Mouse (Mus musculus) hindbrain, embryonic 16.5 days (tissue): Measurements from ENCODE around the gene Nf1. TPM values are rescaled to one million over a fixed set of nuclear protein-coding genes. Genes with fewer than 3 reads are reported as not detected.
"Not testable (repeated sequence)": the region's sequence is repeated elsewhere in the genome, so short reads cannot be mapped to it uniquely, and the experiment has no call there.

Experiments used
- ATAC-seq: fragments of 200-750 bp; cut with Nextera tagmentation; 2 replicates; pipeline ENCODE4 v1.8.0; 2017; ENCODE audit warnings: moderate TSS enrichment, moderate library complexity
- H3K27ac ChIP-seq: fragments of 300-500 bp; sonication (generic); 2 replicates; pipeline ENCODE4 v1.5.1; 2014; ENCODE audit warnings: low read depth, mild to moderate bottlenecking, control low read depth, low read length, moderate library complexity
- H3K27me3 ChIP-seq: fragments of 300-500 bp; sonication (generic); replicated peaks from 2 replicates; pipeline ENCODE4 v1.6.1; 2014; ENCODE audit warnings: low read length; ENCODE audit not compliant: control insufficient read depth, insufficient read depth
- H3K36me3 ChIP-seq: fragments of 300-500 bp; sonication (generic); 2 replicates; pipeline ENCODE4 v1.6.1; 2014; ENCODE audit warnings: mild to moderate bottlenecking, low read length, moderate library complexity, mixed read lengths; ENCODE audit not compliant: control insufficient read depth, insufficient read depth
- H3K4me1 ChIP-seq: fragments of 300-500 bp; sonication (generic); 2 replicates; pipeline ENCODE4 v1.6.1; 2014; ENCODE audit warnings: low read depth, low read length; ENCODE audit not compliant: control insufficient read depth, insufficient read depth
- H3K4me2 ChIP-seq: fragments of 300-500 bp; sonication (generic); 2 replicates; pipeline ENCODE4 v1.6.1; 2014; ENCODE audit warnings: mild to moderate bottlenecking, low read length, control low read depth, moderate library complexity
- H3K4me3 ChIP-seq: fragments of 300-500 bp; sonication (generic); 2 replicates; pipeline ENCODE4 v1.5.1; 2014; ENCODE audit warnings: mild to moderate bottlenecking, low read length, control low read depth, moderate library complexity
- H3K9ac ChIP-seq: fragments of 300-500 bp; sonication (generic); 2 replicates; pipeline ENCODE4 v1.6.1; 2014; ENCODE audit warnings: low read depth, mild to moderate bottlenecking, control low read depth, low read length, moderate library complexity
- H3K9me3 ChIP-seq: fragments of 300-500 bp; sonication (generic); 2 replicates; pipeline ENCODE4 v1.6.1; 2014; ENCODE audit warnings: mild to moderate bottlenecking, low read length, moderate library complexity; ENCODE audit not compliant: control insufficient read depth
- WGBS: fragments of 180-500 bp; shearing (Covaris S2); extraction: QIAGEN DNeasy Blood & Tissue Kit; methylation state at CpG from one replicate; pipeline ENCODE4 v1.1.7; 2014; 5-methylcytosine and 5-hydroxymethylcytosine counted together
- polyA plus RNA-seq: library from polyadenylated mRNA; unstranded; fragments of >200 nt; fragmentation: Nextera tagmentation; extraction: Ambion mirVana; gene quantifications from 2 replicates; pipeline ENCODE4 v1.2.1, GENCODE M21; 2015

Gene Nf1
- polyA plus RNA-seq, 1 experiment from 2014 or later: 5.1 TPM

DNA sequence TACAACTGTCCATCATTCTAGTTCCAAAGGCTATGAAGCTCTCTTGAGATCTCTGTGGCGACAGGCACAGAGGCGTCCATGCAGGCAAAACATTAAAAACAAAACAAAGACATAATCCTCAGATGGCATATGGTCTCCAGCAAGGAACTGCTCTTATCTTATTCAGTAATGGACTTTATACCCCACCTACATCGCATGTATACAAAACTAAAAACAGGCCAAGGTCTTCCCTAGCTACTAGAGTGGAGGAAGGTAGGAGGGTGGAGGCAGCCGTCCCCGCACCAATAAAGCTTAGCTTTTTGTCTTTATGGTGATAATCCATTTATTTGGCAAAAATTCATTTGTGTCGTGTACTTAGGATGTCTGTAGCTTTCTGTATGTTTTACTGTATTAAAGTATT is 36.4 kb upstream of the Nf1 start:
- WGBS: 86% methylated on average over 6 of the region's 6 CpGs
- no peak overlapping the region for H3K27ac ChIP-seq
- ATAC-seq: no peak

DNA sequence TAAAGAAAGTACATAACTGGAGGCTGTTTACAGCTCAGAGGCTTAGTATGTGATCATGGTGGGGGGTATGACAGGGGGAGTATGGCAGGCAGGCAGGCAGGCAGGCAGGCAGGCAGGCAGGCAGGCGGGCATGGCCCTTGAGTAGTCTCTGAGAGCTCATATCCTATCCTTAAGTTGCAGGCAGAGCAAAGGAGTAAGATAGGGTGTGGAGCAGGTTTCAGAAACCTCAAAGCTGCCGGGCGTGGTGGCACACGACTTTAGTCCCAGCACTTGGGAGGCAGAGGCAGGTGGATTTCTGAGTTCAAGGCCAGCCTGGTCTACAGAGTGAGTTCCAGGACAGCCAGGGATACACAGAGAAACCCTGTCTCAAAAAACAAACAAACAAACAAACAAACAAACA is 35.2 kb upstream of the Nf1 start:
- H3K9ac ChIP-seq, H3K4me1 ChIP-seq, H3K36me3 ChIP-seq, H3K27ac ChIP-seq, ATAC-seq, H3K9me3 ChIP-seq, H3K4me3 ChIP-seq, H3K4me2 ChIP-seq, H3K27me3 ChIP-seq: not testable (repeated sequence)
- 92% methylated on average over 4 of the region's 4 CpGs for WGBS

More for the DNA sequence above, 36.4 kb upstream of the Nf1 start:
- Histone ChIP-seq H3K9ac (no peak overlapping the region), H3K4me2 (no peak overlapping the region), H3K27me3 (no peaks in the 10 kb centered on the region), H3K4me1 (no peaks in the 10 kb centered on the region; the same call in 1 of the 2 replicates), H3K9me3 (no peaks in the 10 kb centered on the region), H3K4me3 (no peak overlapping the region), H3K36me3 (no peaks in the 10 kb centered on the region)

DNA sequence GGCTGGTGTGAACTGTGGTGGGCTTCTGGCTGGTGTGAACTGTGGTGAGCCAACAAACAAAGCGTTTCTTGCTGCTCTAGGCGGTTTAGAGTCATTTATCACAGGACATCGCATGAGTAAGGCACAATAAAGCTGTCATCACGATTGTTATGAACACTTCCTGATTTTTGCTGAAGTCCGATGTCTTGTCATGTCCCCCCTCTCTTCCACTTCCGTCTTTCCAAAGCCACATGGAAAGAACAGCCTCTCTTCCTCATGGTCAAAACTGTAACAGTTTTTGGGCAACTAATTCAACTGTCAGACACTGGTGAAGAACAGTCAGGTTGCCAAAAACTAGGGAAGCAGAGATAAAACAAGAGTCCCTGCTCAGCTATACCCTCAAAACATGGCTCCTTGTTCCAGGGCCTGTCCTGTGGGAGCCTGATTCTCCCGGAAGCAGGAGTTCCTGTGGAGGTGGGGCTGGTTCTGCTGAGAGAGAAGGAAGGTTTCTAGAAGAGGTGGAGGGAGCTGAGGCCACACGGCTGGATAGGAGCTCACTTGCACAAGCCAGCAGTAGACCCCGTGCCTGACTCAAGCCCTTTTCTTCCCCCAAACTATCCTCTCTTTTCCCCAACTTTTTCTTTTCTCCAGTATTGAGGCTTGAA is 33.7 kb upstream of the Nf1 start:
- Histone ChIP-seq H3K9me3 (no peaks in the 10 kb centered on the region), H3K27ac (peak overlapping the region; percentile 49; the same call in 1 of the 2 replicates), H3K36me3 (no peaks in the 10 kb centered on the region), H3K4me2 (no peak overlapping the region), H3K27me3 (no peaks in the 10 kb centered on the region), H3K9ac (no peak overlapping the region), H3K4me3 (no peak overlapping the region), H3K4me1 (no peaks in the 10 kb centered on the region; the same call in 1 of the 2 replicates)
- ATAC-seq: no peak
- WGBS: 74% methylated on average over 9 of the region's 9 CpGs

DNA sequence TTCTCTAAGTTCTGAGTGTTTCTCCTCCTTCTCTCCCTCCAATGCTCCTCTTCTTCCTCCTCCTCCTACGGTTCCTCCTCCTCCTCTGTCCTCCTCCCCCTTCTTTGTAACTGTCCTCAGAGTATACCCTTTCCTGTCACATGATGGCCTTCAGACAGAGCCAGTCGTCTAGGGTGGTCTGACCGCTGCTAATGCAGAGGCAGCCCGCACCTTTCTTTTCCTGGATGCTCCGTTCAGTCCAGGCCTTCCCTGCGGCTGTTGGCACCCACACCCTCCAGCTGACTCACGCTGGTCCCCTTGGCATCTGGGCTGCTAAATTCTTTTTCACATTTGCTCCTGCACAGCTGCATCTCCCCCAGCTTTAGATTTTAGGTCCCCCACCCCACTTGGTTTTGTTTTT is 33.0 kb upstream of the Nf1 start:
- no peak overlapping the region for H3K4me2 ChIP-seq
- H3K27me3 ChIP-seq: no peaks in the 10 kb centered on the region
- H3K36me3 ChIP-seq: no peaks in the 10 kb centered on the region
- peak overlapping the region; percentile 49; the same call in 1 of the 2 replicates for H3K27ac ChIP-seq
- H3K9ac ChIP-seq: no peak overlapping the region
- no peak for ATAC-seq
- WGBS: 27% methylated on average over 7 of the region's 7 CpGs
- no peaks in the 10 kb centered on the region for H3K9me3 ChIP-seq
- H3K4me3 ChIP-seq: no peak overlapping the region
- no peaks in the 10 kb centered on the region; the same call in 1 of the 2 replicates for H3K4me1 ChIP-seq

DNA sequence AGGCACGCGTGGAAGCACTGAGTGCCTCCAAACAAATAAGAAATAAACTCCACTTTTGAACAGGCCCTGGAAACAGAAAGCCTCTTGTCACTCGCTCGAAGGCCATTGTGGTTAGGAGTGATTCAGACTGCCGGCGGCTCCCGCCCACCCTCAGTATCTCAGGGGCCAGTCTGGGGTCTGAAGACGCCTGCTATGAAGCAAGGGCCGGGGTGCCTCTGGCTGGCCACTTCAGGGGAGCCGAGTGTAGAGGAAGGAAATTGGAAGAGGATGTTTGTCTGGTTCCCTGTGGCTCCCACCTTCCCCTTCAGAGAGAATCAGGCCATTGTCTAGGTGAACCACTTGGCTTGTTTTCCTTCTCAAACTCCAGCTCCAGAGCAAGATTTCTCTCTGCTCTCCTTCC is 32.5 kb upstream of the Nf1 start:
- Histone ChIP-seq H3K4me1 (no peaks in the 10 kb centered on the region; the same call in 1 of the 2 replicates), H3K9me3 (no peaks in the 10 kb centered on the region), H3K4me2 (0 out of 2 replicates have a peak overlapping the region, but pooled peaks have one; percentile 5), H3K4me3 (no peak overlapping the region), H3K36me3 (no peaks in the 10 kb centered on the region), H3K27ac (peak overlapping the region; percentile 49; the same call in 1 of the 2 replicates), H3K9ac (no peak overlapping the region), H3K27me3 (no peaks in the 10 kb centered on the region)
- no peak for ATAC-seq
- 9% methylated on average over 10 of the region's 10 CpGs for WGBS

DNA sequence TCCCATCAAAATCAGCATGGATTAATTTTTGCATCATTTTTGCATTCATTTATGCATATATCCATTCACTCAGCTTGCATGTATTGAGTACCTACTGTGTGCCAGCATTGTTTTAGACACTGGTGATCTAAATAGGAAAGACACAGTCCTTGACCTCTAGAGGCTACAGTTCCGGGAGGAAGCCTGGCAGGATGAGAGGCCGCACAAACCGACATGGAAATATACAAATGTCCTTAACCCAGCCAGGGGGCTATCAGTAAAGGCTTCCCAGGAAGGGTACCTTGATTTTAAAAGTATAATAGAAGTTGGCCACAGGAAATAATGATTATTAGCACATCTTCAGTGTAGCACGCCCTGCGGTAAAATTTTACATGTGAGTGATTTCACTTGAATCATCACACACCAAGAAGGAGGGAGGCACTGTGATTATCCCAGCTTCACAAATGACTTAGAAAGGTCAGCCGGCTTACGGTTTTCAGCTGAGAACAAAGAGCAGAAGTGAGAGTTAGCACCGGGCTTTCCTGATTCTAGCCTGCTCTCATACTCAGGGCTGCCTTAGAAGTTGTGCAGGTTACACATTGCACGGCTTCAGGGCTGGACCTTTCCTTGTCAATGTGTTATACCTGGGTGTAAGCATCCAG is 31.8 kb upstream of the Nf1 start:
- no peak overlapping the region for H3K4me2 ChIP-seq
- no peak overlapping the region for H3K4me3 ChIP-seq
- 41% methylated on average over 9 of the region's 9 CpGs for WGBS
- H3K9ac ChIP-seq: no peak overlapping the region
- ATAC-seq: no peak
- H3K36me3 ChIP-seq: no peaks in the 10 kb centered on the region
- no peaks in the 10 kb centered on the region for H3K27me3 ChIP-seq
- no peaks in the 10 kb centered on the region for H3K9me3 ChIP-seq
- no peaks in the 10 kb centered on the region; the same call in 1 of the 2 replicates for H3K4me1 ChIP-seq
- H3K27ac ChIP-seq: peak overlapping the region; percentile 49; the same call in 1 of the 2 replicates

DNA sequence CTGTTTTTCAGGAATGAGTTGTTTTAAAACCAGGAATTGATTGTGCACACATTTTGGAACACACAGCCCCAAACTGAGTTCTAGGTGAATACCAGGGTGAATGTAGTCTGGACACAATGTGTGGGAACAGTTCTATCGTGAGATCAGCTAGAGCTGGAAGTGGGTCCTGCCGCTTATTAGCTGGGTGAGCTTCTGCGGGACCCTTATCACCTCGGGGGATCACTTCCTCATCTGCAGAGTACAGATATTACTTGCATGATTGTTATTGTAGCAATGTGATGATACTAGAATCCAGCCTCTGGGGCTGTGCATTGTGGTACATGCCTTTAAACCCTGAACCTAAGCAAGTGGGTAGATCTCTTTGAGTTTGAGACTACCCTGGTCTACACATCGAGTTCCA is 29.0 kb upstream of the Nf1 start:
- Histone ChIP-seq H3K27ac (no peak overlapping the region), H3K4me1 (no peaks in the 10 kb centered on the region; the same call in 1 of the 2 replicates), H3K27me3 (no peaks in the 10 kb centered on the region), H3K4me2 (no peak overlapping the region), H3K9ac (no peak overlapping the region), H3K4me3 (no peak overlapping the region), H3K36me3 (no peaks in the 10 kb centered on the region), H3K9me3 (no peaks in the 10 kb centered on the region)
- no peak for ATAC-seq
- 85% methylated on average over 5 of the region's 5 CpGs for WGBS

DNA sequence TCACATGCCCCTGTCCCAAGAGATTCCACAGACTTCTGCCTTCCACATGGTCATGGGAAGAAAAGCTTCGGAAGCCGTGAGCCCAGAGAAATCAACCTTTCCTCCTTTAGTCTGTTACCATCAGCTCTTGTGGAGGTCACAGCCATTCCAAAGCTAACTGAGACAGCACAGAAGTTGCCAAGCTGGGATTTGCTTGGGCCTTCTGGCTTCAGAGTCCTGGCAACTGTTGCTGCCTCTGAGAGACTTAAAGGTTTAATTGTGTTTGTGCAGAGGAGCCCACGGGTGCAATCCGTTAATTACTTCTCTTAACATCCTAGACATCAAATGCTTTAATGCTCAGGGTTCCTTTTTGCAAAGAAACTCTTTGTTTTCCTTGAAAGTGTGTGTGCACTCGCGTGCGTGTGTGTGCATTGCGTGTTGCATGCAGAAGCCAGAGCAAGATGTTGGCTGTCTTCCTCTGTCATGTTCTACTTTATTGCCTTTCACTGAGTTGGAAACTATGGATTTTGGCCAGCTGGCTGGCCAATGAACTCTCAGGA is 22.6 kb upstream of the Nf1 start:
- H3K4me3 ChIP-seq: no peak overlapping the region
- no peaks in the 10 kb centered on the region for H3K27me3 ChIP-seq
- H3K4me2 ChIP-seq: no peak overlapping the region
- no peaks in the 10 kb centered on the region for H3K36me3 ChIP-seq
- H3K27ac ChIP-seq: no peak overlapping the region
- peak; percentile 34; the same call in 1 of the 2 replicates for ATAC-seq
- no peaks in the 10 kb centered on the region for H3K9me3 ChIP-seq
- WGBS: 60% methylated on average over 8 of the region's 8 CpGs
- H3K9ac ChIP-seq: no peak overlapping the region
- H3K4me1 ChIP-seq: no peaks in the 10 kb centered on the region

DNA sequence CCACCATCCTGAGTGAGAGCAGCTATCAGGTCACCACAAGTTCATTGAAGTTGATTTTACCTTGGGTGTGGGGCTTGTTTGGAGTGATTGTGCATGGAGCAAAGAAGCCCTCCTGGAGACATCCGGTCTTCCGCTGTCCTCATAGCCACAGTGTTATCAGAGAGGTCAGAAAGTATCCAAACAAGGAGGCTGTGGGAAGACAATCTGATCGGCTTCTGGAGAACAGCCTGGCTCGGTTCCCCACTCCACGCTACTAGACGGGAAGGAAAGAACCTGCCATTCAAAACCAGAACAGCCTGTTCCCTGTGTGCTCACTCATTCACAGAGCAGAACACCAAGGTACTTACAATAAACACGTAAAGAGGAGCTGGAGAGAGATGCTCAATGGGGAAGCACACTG is 19.7 kb upstream of the Nf1 start:
- WGBS: 78% methylated on average over 7 of the region's 7 CpGs
- Histone ChIP-seq H3K4me1 (no peaks in the 10 kb centered on the region), H3K36me3 (no peaks in the 10 kb centered on the region), H3K9ac (no peak overlapping the region), H3K27me3 (no peaks in the 10 kb centered on the region), H3K9me3 (no peaks in the 10 kb centered on the region), H3K27ac (no peak overlapping the region), H3K4me2 (no peak overlapping the region), H3K4me3 (no peak overlapping the region)
- no peak for ATAC-seq
